Mouse (Mus musculus) heart, embryonic 15.5 days (tissue): ENCODE measurements around the gene Klhdc3. TPM values are rescaled to one million over a fixed set of nuclear protein-coding genes. Genes with fewer than 3 reads are reported as not detected.

Source experiments
- ATAC-seq: fragments of 200-750 bp; cut with Nextera tagmentation; replicated peaks from 2 replicates; pipeline ENCODE4 v1.8.0; 2017; ENCODE audit warnings: low read depth, moderate TSS enrichment; ENCODE audit not compliant: insufficient number of reproducible peaks, insufficient read depth, low FRiP score
- H3K27ac ChIP-seq: fragments of 300-500 bp; sonication (generic); 2 replicates; pipeline ENCODE4 v1.5.1; 2015; ENCODE audit warnings: mild to moderate bottlenecking, inconsistent platforms
- H3K27me3 ChIP-seq: fragments of 300-500 bp; sonication (generic); 2 replicates; pipeline ENCODE4 v1.6.1; 2015; ENCODE audit warnings: inconsistent platforms
- H3K36me3 ChIP-seq: fragments of 300-500 bp; sonication (generic); 2 replicates; pipeline ENCODE4 v1.6.1; 2015; ENCODE audit warnings: mild to moderate bottlenecking, inconsistent platforms
- H3K4me1 ChIP-seq: fragments of 300-500 bp; sonication (generic); replicated peaks from 2 replicates; pipeline ENCODE4 v1.6.1; 2015; ENCODE audit warnings: inconsistent platforms
- H3K4me2 ChIP-seq: fragments of 300-500 bp; sonication (generic); 2 replicates; pipeline ENCODE4 v1.6.1; 2015; ENCODE audit warnings: inconsistent platforms, mild to moderate bottlenecking, moderate library complexity
- H3K4me3 ChIP-seq: fragments of 300-500 bp; sonication (generic); 2 replicates; pipeline ENCODE4 v1.5.1; 2015; ENCODE audit warnings: mild to moderate bottlenecking, inconsistent platforms
- H3K9ac ChIP-seq: fragments of 300-500 bp; sonication (generic); 2 replicates; pipeline ENCODE4 v1.6.1; 2015; ENCODE audit warnings: mild to moderate bottlenecking, inconsistent platforms
- H3K9me3 ChIP-seq: fragments of 300-500 bp; sonication (generic); replicated peaks from 2 replicates; pipeline ENCODE4 v1.6.1; 2016; ENCODE audit warnings: inconsistent platforms
- WGBS: fragments of 180-500 bp; shearing (Covaris S2); methylation state at CpG from one replicate; pipeline ENCODE4 v1.1.7; 2015; ENCODE audit warnings: mixed read lengths; 5-methylcytosine and 5-hydroxymethylcytosine counted together
- polyA plus RNA-seq: library from polyadenylated mRNA; unstranded; fragments of >200 nt; fragmentation: Nextera tagmentation; extraction: Ambion mirVana; gene quantifications from 2 replicates; pipeline ENCODE4 v1.2.1, GENCODE M21; 2015

Klhdc3 gene
- polyA plus RNA-seq, 1 experiment from 2014 or later = 153 TPM

- peaks cover 8% of the 10 kb centered on the region for H3K4me1 ChIP-seq
- no peak for ATAC-seq
- no peak overlapping the region for H3K9ac ChIP-seq
- H3K4me2 ChIP-seq = peak overlapping the region; percentile 50
- H3K9me3 ChIP-seq = no peaks in the 10 kb centered on the region
- 0 out of 2 replicates have a peak overlapping the region, but pooled peaks have one; percentile 2 for H3K27ac ChIP-seq
- H3K36me3 ChIP-seq = peaks cover 32% of the 10 kb centered on the region
- 18% methylated on average over 15 of the region's 15 CpGs for WGBS
- H3K27me3 ChIP-seq = no peaks in the 10 kb centered on the region
- no peak overlapping the region; the same call in 1 of the 2 replicates for H3K4me3 ChIP-seq
Observed at GRCm38 (mm10) chr17:46636831-46637523, 43.7 kb downstream of the Klhdc3 start.

GRCm38 (mm10) chr17:46629685-46630441 is 50.9 kb downstream of the Klhdc3 start:
- peak; percentile 56 for ATAC-seq
- H3K4me2 ChIP-seq = peak overlapping the region; percentile 73
- H3K27me3 ChIP-seq = no peaks in the 10 kb centered on the region
- peaks cover 14% of the 10 kb centered on the region for H3K36me3 ChIP-seq
- 10% methylated on average over 12 of the region's 12 CpGs for WGBS
- H3K4me3 ChIP-seq = peak overlapping the region; percentile 93
- H3K9me3 ChIP-seq = no peaks in the 10 kb centered on the region
- peaks cover 34% of the 10 kb centered on the region for H3K4me1 ChIP-seq
- H3K27ac ChIP-seq = peak overlapping the region; percentile 96
- peak overlapping the region; percentile 98 for H3K9ac ChIP-seq

- Histone ChIP-seq H3K9me3 (no peaks in the 10 kb centered on the region), H3K36me3 (peaks cover 14% of the 10 kb centered on the region), H3K4me2 (peak within 1 kb of the TSS; percentile 73), H3K4me1 (peaks cover 43% of the 10 kb centered on the region), H3K27ac (peak within 1 kb of the TSS; percentile 96), H3K4me3 (peak within 1 kb of the TSS; percentile 93), H3K27me3 (no peaks in the 10 kb centered on the region), H3K9ac (peak within 1 kb of the TSS; percentile 98)
- WGBS = under 1% methylated on average over 82 of the region's 90 CpGs
- ATAC-seq = peak; percentile 71
Observed at GRCm38 (mm10) chr17:46628791-46629684, 51.7 kb downstream of the Klhdc3 start, which contains the start of gene Ptk7. TSS of gene Ptk7 (minus strand) at chr17:46629504.

- Histone ChIP-seq H3K27me3 (no peaks in the 10 kb centered on the region), H3K4me1 (peaks cover 49% of the 10 kb centered on the region), H3K4me3 (peak overlapping the region; percentile 93), H3K4me2 (peak overlapping the region; percentile 73), H3K9me3 (no peaks in the 10 kb centered on the region), H3K36me3 (peaks cover 14% of the 10 kb centered on the region; the same call in 1 of the 2 replicates), H3K27ac (peak overlapping the region; percentile 96), H3K9ac (peak overlapping the region; percentile 98)
- 0 out of 2 replicates have a peak, but pooled peaks have one; percentile 7 for ATAC-seq
- 1% methylated on average over 13 of the region's 13 CpGs for WGBS
Observed at GRCm38 (mm10) chr17:46628471-46628790, 52.3 kb downstream of the Klhdc3 start.

- Histone ChIP-seq H3K9ac (0 out of 2 replicates have a peak overlapping the region, but pooled peaks have one; percentile 17), H3K4me1 (peaks cover 57% of the 10 kb centered on the region), H3K4me2 (peak overlapping the region; percentile 73), H3K36me3 (peaks cover 11% of the 10 kb centered on the region; the same call in 1 of the 2 replicates), H3K9me3 (no peaks in the 10 kb centered on the region), H3K27ac (peak overlapping the region; percentile 96), H3K4me3 (peak overlapping the region; percentile 93), H3K27me3 (no peaks in the 10 kb centered on the region)
- no peak for ATAC-seq
- 51% methylated on average over 6 of the region's 6 CpGs for WGBS
Observed at GRCm38 (mm10) chr17:46627409-46627808, 53.3 kb downstream of the Klhdc3 start.

GRCm38 (mm10) chr17:46624598-46624997 is 56.1 kb downstream of the Klhdc3 start:
- Histone ChIP-seq H3K4me2 (peak overlapping the region; percentile 43), H3K4me1 (peaks cover 70% of the 10 kb centered on the region), H3K9me3 (no peaks in the 10 kb centered on the region), H3K27ac (peak overlapping the region; percentile 75), H3K4me3 (no peak overlapping the region), H3K9ac (peak overlapping the region; percentile 23; the same call in 1 of the 2 replicates), H3K27me3 (no peaks in the 10 kb centered on the region), H3K36me3 (no peaks in the 10 kb centered on the region)
- ATAC-seq = no peak
- WGBS = 50% methylated on average over 12 of the region's 12 CpGs

Other genes with a start within 250 kb of the Klhdc3 start
- gene Slc22a7, start 242.5 kb downstream of the Klhdc3 start, polyA plus RNA-seq = 0.25 and 0.74 TPM in 2 replicates
- gene Ttbk1, start 193.2 kb downstream of the Klhdc3 start, polyA plus RNA-seq = 0.05 and 0.29 TPM in 2 replicates
- gene Dnph1, start 184.2 kb downstream of the Klhdc3 start, polyA plus RNA-seq = 23.1 and 27.6 TPM in 2 replicates
- 4.6 and 5.5 TPM in 2 replicates for gene Cul9, start 134.5 kb downstream of the Klhdc3 start, polyA plus RNA-seq
- 8.7 and 14.6 TPM in 2 replicates for gene Srf, start 124.7 kb downstream of the Klhdc3 start, polyA plus RNA-seq
- gene Ptk7, start 51.4 kb downstream of the Klhdc3 start, polyA plus RNA-seq = 34.1 and 49.5 TPM in 2 replicates
- 20.2 and 24.2 TPM in 2 replicates for gene Klc4, start 34.9 kb downstream of the Klhdc3 start, polyA plus RNA-seq
- gene Mrpl2, start 34.7 kb downstream of the Klhdc3 start, polyA plus RNA-seq = 94.3 and 102 TPM in 2 replicates
- 32.8 and 44.9 TPM in 2 replicates for gene Cul7, start 30.6 kb downstream of the Klhdc3 start, polyA plus RNA-seq
- 33.2 and 39.7 TPM in 2 replicates for gene Rrp36, start 6.6 kb downstream of the Klhdc3 start, polyA plus RNA-seq
- gene Mea1, start 2.1 kb downstream of the Klhdc3 start, polyA plus RNA-seq = 105 and 113 TPM in 2 replicates
- 44.6 and 66.2 TPM in 2 replicates for gene Ppp2r5d, start 24.2 kb upstream of the Klhdc3 start, polyA plus RNA-seq
- 10.5 and 19.0 TPM in 2 replicates for gene Pex6, start 30.5 kb upstream of the Klhdc3 start, polyA plus RNA-seq
- 1.2 and 1.8 TPM in 2 replicates for gene Gnmt, start 48.3 kb upstream of the Klhdc3 start, polyA plus RNA-seq
- gene Cnpy3, start 71.3 kb upstream of the Klhdc3 start, polyA plus RNA-seq = 43.1 and 55.5 TPM in 2 replicates
- 2.9 and 25.2 TPM in 2 replicates for gene Ptcra, start 82.8 kb upstream of the Klhdc3 start, polyA plus RNA-seq
- gene 2310039H08Rik, start 91.7 kb upstream of the Klhdc3 start, polyA plus RNA-seq = 49.5 and 51.5 TPM in 2 replicates
- 86.3 and 93.7 TPM in 2 replicates for gene Rpl7l1, start 101.8 kb upstream of the Klhdc3 start, polyA plus RNA-seq
- gene Bicral, start 177.6 kb upstream of the Klhdc3 start, polyA plus RNA-seq = 3.2 and 3.9 TPM in 2 replicates
- gene Tbcc, start 209.8 kb upstream of the Klhdc3 start, polyA plus RNA-seq = 41.9 and 43.8 TPM in 2 replicates
- not detected in 2 replicates for gene Prph2, start 229.5 kb upstream of the Klhdc3 start, polyA plus RNA-seq